Mouse (Mus musculus): Measurements from ENCODE around the gene Rft1.

The Rft1 gene

DNA sequence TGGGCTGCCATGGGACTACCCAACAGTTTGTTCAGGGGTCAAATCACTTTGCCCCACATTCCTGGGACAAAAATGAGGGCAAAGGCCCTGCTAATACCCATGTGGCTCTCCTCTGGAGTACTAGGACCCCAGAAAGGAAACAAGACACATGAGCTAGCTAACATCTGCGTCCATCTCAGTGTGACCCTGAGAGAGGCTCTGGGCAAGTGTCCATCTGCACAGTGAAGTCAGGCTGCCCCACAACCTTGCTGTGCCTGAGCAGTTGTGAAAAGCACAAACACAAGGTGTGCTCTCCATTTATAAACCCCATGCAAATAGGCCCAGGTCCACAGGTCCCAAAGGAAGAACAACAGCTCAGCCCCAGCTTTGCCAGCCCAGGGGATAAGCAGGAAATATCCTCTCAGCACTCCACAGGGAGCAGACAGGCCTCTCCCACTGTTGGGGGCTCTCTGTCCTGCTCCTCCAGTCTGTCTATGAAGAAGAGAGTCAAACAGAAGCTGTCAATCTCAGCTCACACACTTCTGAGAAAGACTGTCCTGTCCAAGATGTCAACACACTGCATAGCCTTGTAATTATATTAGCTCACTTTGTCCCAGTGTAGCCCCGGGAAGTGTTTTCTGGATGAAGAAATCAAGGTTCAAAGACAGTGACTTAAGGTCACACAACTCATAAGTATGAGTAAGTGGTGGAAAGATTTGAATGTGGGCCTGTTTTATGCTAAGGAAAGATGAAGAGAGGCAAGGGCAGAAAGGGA lies 41.0 kb upstream of the Rft1 start:
- no peaks in the 10 kb centered on the region for H3K9me3 ChIP-seq (ENCODE audit: low read length)

GRCm38 (mm10) chr14:30616751-30617150 lies 37.4 kb upstream of the Rft1 start:
- H3K27me3 ChIP-seq (ENCODE audit: insufficient read depth, low read length) = no peaks in the 10 kb centered on the region
- no peaks in the 10 kb centered on the region for H3K36me3 ChIP-seq (ENCODE audit: insufficient read depth, low read length)
- no peak overlapping the region for H3K4me3 ChIP-seq (replicated peaks; ENCODE audit: low read length)
- peaks cover 20% of the 10 kb centered on the region for H3K4me1 ChIP-seq (replicated peaks; ENCODE audit: low read depth, low read length)
- TF ChIP-seq CTCF (conservative IDR thresholded peaks at IDR 0.05; ENCODE audit: low read length) (no peak), POU5F1 (IDR thresholded peaks at IDR 0.05; ENCODE audit: borderline replicate concordance, low read length) (no peak), NANOG (IDR thresholded peaks at IDR 0.05; ENCODE audit: borderline replicate concordance, low read length) (no peak)
- no peaks in the 10 kb centered on the region for H3K9me3 ChIP-seq (ENCODE audit: low read length)

More for the DNA sequence above, 41.0 kb upstream of the Rft1 start:
- Histone ChIP-seq H3K4me1 (replicated peaks; ENCODE audit: low read depth, low read length) (peaks cover 37% of the 10 kb centered on the region), H3K36me3 (ENCODE audit: insufficient read depth, low read length) (peaks cover 21% of the 10 kb centered on the region), H3K4me3 (replicated peaks; ENCODE audit: low read length) (no peak overlapping the region), H3K27me3 (ENCODE audit: insufficient read depth, low read length) (no peaks in the 10 kb centered on the region)
- TF ChIP-seq CTCF (conservative IDR thresholded peaks at IDR 0.05; ENCODE audit: low read length) (no peak), POU5F1 (IDR thresholded peaks at IDR 0.05; ENCODE audit: borderline replicate concordance, low read length) (no peak), NANOG (IDR thresholded peaks at IDR 0.05; ENCODE audit: borderline replicate concordance, low read length) (no peak)

GRCm38 (mm10) chr14:30618746-30619275 lies 35.3 kb upstream of the Rft1 start:
- Histone ChIP-seq H3K4me3 (replicated peaks; ENCODE audit: low read length) (no peak overlapping the region), H3K27me3 (ENCODE audit: insufficient read depth, low read length) (peaks cover 5% of the 10 kb centered on the region), H3K4me1 (replicated peaks; ENCODE audit: low read depth, low read length) (peaks cover 11% of the 10 kb centered on the region), H3K9me3 (ENCODE audit: low read length) (no peaks in the 10 kb centered on the region), H3K36me3 (ENCODE audit: insufficient read depth, low read length) (no peaks in the 10 kb centered on the region)
- no peak for TF ChIP-seq NANOG (IDR thresholded peaks at IDR 0.05; ENCODE audit: borderline replicate concordance, low read length)
- no peak for TF ChIP-seq CTCF (conservative IDR thresholded peaks at IDR 0.05; ENCODE audit: low read length)
- TF ChIP-seq POU5F1 (IDR thresholded peaks at IDR 0.05; ENCODE audit: borderline replicate concordance, low read length) = no peak

DNA sequence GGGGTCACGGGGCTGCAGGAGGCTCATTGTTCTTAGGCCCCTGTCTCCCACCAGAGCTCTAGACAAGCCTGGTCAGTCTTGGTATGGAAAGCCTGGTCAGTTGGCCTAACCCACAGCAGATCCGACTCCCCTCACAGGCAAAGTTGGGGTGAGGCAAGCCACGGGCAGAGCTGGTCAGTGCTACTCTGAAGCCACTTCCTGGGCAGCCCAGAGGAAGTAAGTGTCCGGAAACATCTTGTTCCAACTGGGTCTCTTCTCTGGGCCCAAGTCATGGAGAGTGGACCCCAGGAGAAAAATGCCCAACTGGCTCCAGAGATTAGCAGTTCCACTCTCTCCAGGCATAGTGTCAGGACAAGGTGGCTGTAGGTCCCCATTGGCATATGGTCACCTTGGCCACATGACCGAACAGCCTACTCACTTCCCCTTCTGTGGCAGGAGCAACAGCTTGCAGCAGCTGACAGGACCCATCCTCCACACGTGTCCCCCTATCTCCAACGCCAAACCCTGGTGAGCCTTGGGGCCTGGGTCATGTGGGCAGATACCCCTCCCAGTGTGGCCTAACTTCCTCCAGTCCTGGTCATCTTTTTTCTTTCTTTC lies 34.1 kb upstream of the Rft1 start:
- H3K27me3 ChIP-seq (ENCODE audit: insufficient read depth, low read length) = peaks cover 17% of the 10 kb centered on the region
- H3K4me3 ChIP-seq (replicated peaks; ENCODE audit: low read length) = no peak overlapping the region
- H3K4me1 ChIP-seq (replicated peaks; ENCODE audit: low read depth, low read length) = peaks cover 18% of the 10 kb centered on the region
- TF ChIP-seq NANOG (IDR thresholded peaks at IDR 0.05; ENCODE audit: borderline replicate concordance, low read length) (no peak), CTCF (conservative IDR thresholded peaks at IDR 0.05; ENCODE audit: low read length) (no peak), POU5F1 (IDR thresholded peaks at IDR 0.05; ENCODE audit: borderline replicate concordance, low read length) (no peak)
- no peaks in the 10 kb centered on the region for H3K9me3 ChIP-seq (ENCODE audit: low read length)
- no peaks in the 10 kb centered on the region for H3K36me3 ChIP-seq (ENCODE audit: insufficient read depth, low read length)

GRCm38 (mm10) chr14:30622130-30622529 lies 32.0 kb upstream of the Rft1 start:
- H3K27me3 ChIP-seq (ENCODE audit: insufficient read depth, low read length) = peaks cover 34% of the 10 kb centered on the region
- no peak for TF ChIP-seq CTCF (conservative IDR thresholded peaks at IDR 0.05; ENCODE audit: low read length)
- no peak for TF ChIP-seq POU5F1 (IDR thresholded peaks at IDR 0.05; ENCODE audit: borderline replicate concordance, low read length)
- H3K9me3 ChIP-seq (ENCODE audit: low read length) = no peaks in the 10 kb centered on the region
- no peak overlapping the region for H3K4me3 ChIP-seq (replicated peaks; ENCODE audit: low read length)
- no peaks in the 10 kb centered on the region for H3K36me3 ChIP-seq (ENCODE audit: insufficient read depth, low read length)
- peaks cover 31% of the 10 kb centered on the region for H3K4me1 ChIP-seq (replicated peaks; ENCODE audit: low read depth, low read length)

DNA sequence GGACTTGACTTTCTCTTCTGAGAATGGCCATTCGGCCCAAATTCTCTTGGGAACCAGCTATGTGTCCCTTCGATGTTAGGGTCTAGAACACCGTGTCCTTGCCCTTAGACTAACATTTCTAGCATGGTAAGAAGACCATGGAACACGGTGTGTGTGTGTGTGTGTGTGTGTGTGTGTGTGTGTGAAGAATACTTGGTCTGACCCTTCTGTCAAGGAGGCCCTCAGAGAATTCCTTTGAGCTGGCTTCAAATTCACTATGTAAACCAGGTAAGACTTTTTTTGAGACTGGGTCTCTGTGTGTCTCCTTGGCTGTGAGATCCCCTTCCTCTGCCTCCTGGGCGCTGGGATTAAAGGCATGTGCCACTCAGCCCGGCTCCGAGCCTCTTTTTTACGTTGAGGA lies 31.6 kb upstream of the Rft1 start:
- H3K4me1 ChIP-seq (replicated peaks; ENCODE audit: low read depth, low read length) = peaks cover 31% of the 10 kb centered on the region
- no peak overlapping the region for H3K4me3 ChIP-seq (replicated peaks; ENCODE audit: low read length)
- H3K36me3 ChIP-seq (ENCODE audit: insufficient read depth, low read length) = no peaks in the 10 kb centered on the region
- peaks cover 36% of the 10 kb centered on the region for H3K27me3 ChIP-seq (ENCODE audit: insufficient read depth, low read length)
- TF ChIP-seq POU5F1 (IDR thresholded peaks at IDR 0.05; ENCODE audit: borderline replicate concordance, low read length) (no peak), CTCF (conservative IDR thresholded peaks at IDR 0.05; ENCODE audit: low read length) (no peak), NANOG (IDR thresholded peaks at IDR 0.05; ENCODE audit: borderline replicate concordance, low read length) (no peak)
- H3K9me3 ChIP-seq (ENCODE audit: low read length) = no peaks in the 10 kb centered on the region

DNA sequence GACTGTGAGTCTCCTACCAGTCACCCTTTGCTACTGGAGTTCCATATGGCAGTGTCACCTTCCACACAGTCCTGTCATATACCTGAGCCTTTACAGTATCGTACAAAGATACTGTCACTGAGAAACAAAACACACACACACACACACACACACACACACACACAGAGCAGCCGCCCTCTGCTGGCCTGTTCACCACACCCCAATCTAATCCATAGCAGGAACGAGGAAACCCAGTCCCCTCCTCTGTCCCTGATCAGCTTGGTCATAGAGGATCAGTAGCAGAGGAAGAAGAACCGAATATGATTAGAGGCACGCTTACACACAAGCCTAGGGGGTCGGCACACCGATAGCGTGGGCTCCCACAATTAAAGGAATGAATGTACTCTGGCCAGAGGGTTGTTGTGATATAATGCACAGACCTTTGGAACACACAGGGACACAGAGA lies 29.9 kb upstream of the Rft1 start:
- H3K9me3 ChIP-seq (ENCODE audit: low read length) = no peaks in the 10 kb centered on the region
- H3K4me3 ChIP-seq (replicated peaks; ENCODE audit: low read length) = no peak overlapping the region
- peaks cover 49% of the 10 kb centered on the region for H3K27me3 ChIP-seq (ENCODE audit: insufficient read depth, low read length)
- TF ChIP-seq CTCF (conservative IDR thresholded peaks at IDR 0.05; ENCODE audit: low read length) (no peak), NANOG (IDR thresholded peaks at IDR 0.05; ENCODE audit: borderline replicate concordance, low read length) (no peak), POU5F1 (IDR thresholded peaks at IDR 0.05; ENCODE audit: borderline replicate concordance, low read length) (no peak)
- H3K36me3 ChIP-seq (ENCODE audit: insufficient read depth, low read length) = no peaks in the 10 kb centered on the region
- peaks cover 41% of the 10 kb centered on the region for H3K4me1 ChIP-seq (replicated peaks; ENCODE audit: low read depth, low read length)

- Histone ChIP-seq H3K4me1 (replicated peaks; ENCODE audit: low read depth, low read length) (peaks cover 42% of the 10 kb centered on the region), H3K9me3 (ENCODE audit: low read length) (no peaks in the 10 kb centered on the region), H3K36me3 (ENCODE audit: insufficient read depth, low read length) (no peaks in the 10 kb centered on the region), H3K27me3 (ENCODE audit: insufficient read depth, low read length) (peaks cover 59% of the 10 kb centered on the region), H3K4me3 (replicated peaks; ENCODE audit: low read length) (peak overlapping the region; percentile 91)
- TF ChIP-seq NANOG (IDR thresholded peaks at IDR 0.05; ENCODE audit: borderline replicate concordance, low read length) (no peak), POU5F1 (IDR thresholded peaks at IDR 0.05; ENCODE audit: borderline replicate concordance, low read length) (no peak), CTCF (conservative IDR thresholded peaks at IDR 0.05; ENCODE audit: low read length) (no peak)
Observed at GRCm38 (mm10) chr14:30625131-30625807, 28.9 kb upstream of the Rft1 start.

Measured in E14TG2a.4 (cell line).